Mouse (Mus musculus) layer of hippocampus, adult 8-10 months (tissue): ENCODE data around the gene Cenph. TPM values are rescaled to one million over a fixed set of nuclear protein-coding genes. Genes with fewer than 3 reads are reported as not detected.
"Not testable (repeated sequence)": the region's sequence is repeated elsewhere in the genome, so short reads cannot be mapped to it uniquely, and the experiment has no call there.

ENCODE experiments used
- DNase-seq, 2 experiments: peaks; one replicate each; pipeline ENCODE4 v3.0.0; 2022; ENCODE audit warnings: low spot score in 2 of 2
- total RNA-seq, 4 experiments: library from RNA; stranded (reverse); gene quantifications; 2 replicates each; pipeline ENCODE4 v1.2.4; 2022

The Cenph gene
- total RNA-seq, 4 experiments from 2014 or later, result 0.33 to 0.90 (median 0.43) TPM; not detected in 1

GRCm38 (mm10) chr13:100748638-100749037 is 27.1 kb downstream of the Cenph start:
- DNase-seq, result no peak

DNA sequence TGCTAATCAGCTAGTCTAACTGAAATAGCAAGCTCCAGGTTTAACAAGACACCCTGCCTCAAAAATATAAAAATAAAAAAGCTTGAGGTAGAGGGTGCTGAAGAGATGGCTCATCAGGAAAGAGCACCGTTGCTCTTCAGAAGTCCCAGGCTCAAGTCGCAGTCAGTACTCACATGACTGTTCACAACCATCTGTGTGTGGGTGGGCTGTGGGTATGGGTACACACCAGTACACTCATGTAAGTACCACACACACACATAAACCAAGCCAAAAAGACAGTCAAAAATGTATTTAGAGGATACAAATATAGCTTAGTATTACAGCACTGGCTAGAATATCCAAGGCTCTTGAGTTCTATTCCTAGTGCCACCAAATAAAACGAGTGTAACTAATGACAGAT is 29.6 kb downstream of the Cenph start:
- peak; percentile 31 to 36 for DNase-seq

DNA sequence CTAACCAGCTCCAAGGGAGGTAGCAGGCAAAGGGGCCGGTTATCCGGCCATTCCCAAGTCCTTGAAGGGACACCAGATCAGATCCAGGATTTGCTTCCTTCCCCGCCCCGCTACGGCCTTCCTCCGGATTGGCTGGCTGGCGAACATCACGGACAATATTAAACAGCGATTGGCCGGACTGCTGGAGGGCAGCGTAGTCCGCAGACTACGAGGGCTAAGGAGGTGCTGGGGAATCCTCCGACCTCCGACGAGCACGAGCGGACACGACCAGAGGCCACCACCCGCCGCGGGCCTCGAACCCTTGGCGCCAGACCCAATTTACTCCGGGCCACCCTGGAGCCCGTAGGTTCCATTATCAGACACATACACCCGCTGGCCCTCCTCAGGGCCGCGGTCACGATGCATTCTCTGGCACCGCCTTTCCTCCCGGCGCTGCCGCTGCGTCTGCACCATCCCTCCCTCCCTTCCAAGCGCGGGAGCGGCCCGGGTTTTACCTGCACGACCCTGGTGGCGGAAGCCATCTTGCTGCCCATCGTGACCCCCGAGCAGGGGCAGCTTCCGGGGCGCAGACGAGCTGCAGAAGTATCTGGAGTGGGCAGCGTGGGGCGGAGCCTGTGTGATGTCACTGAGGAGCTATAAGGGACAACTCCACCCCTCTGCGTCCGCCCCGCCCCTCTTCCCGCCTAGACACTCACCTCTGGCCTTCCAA is 31.5 kb downstream of the Cenph start, which contains the start of gene Mrps36:
Gene Mrps36 (minus strand): TSS at position 624 of the 709 bp plus-strand sequence.
- peak; percentile 90 for DNase-seq

- DNase-seq, result no peak
Observed at GRCm38 (mm10) chr13:100743346-100744035, 32.2 kb downstream of the Cenph start.

- no peak for DNase-seq
Observed at GRCm38 (mm10) chr13:100742831-100743230, 32.9 kb downstream of the Cenph start.

- no peak for DNase-seq
Observed at GRCm38 (mm10) chr13:100732756-100733155, 42.9 kb downstream of the Cenph start.

DNA sequence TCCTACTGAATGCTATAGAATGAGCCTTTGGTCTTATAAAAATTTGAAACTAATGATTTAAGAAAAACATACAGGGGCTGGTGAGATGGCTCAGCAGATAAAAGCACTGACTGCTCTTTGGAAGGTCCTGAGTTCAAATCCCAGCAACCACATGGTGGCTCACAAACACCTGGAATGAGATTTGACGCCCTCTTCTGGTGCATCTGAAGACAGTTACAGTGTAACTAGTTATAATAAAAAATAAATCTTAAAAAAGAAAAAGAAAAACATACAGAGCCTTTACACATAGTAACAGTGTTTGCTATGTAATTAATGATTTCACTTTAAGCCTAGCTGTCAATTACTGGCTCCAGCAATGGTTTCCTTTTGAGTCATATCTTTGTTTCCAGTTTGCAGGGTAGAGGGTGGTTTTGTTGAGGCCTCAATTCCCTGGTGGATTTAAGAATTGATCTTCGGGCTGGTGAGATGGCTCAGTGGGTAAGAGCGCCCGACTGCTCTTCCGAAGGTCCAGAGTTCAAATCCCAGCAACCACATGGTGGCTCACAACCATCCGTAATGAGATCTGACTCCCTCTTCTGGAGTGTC is 44.1 kb downstream of the Cenph start:
- DNase-seq, result not testable (repeated sequence)

DNA sequence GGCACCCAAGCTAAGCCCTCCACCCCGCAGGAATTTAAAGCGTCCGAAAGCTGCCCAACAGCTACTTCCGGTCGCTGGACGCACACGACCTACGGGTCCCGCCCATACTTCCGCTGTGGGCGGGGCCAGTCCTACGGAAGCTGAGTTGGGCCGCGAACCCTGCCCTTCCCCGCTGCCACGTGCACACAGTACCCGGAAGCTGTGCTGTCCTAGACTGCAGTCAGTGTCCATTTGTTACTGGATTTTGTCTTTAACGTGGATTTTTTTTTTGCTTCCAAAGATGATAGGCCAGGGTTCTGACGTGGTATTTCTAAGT is 44.9 kb downstream of the Cenph start, which contains the start of gene Cdk7:
Gene Cdk7 (minus strand): TSS at position 79 of the 316 bp plus-strand sequence.
- peak; percentile 82 to 90 for DNase-seq

DNA sequence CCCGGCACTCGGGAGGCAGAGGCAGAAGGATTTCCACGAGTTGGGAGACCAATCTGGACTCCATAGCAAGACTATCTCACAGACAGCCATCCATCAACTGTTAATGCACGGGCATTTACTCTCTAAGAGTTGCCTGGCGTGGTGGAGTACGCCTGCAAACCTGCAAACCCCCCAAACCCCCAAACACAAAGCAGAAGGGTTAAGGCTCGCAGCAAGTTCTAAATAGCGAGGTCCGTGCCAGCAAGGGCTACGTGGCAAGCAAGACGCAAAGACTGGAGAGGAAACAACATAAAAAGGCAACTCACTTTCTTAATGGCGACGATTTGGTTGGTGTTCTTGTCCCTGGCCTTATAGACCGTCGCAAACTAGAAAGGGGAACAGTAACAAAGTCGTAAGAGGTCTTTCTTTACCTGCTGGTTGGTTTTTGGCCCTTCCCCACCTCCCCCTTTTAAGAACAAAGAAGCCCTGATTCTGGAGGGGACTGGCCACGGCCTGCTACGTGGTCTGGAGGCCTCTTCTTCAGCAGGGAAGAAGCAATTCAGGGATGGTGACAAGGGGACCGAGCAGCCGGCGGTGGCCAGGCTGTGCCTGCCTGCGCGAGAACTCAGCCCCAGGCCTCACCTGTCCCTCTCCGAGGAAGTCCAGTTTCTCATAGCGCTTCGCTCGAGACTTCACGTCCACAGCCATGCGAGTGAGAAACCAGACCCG is 45.4 kb downstream of the Cenph start:
- DNase-seq, result no peak

GRCm38 (mm10) chr13:100728530-100728929 is 47.2 kb downstream of the Cenph start:
- DNase-seq, result not testable (repeated sequence)

DNA sequence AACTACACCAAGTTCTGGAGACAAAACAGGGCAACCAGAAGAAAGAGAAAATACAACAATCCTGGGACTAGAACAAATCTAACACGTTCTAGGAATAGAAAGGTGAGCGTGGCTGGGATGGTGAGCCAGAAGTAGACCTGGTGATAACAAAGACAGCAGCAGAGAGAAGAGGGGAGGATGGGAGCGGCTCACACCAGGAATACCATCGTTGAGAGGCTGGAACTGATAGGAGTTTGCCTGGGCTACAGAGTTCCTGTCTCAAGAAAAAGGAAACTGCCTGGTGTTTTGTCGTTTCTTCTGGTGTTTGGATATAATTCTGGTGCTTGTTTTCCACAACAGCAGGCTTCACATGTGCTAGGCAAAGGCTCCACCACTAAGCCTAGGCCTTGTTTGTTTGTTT is 47.6 kb downstream of the Cenph start:
- no peak for DNase-seq

GRCm38 (mm10) chr13:100725194-100725593 is 50.5 kb downstream of the Cenph start:
- no peak for DNase-seq

- no peak for DNase-seq
Observed at GRCm38 (mm10) chr13:100724051-100724754, 51.5 kb downstream of the Cenph start.

GRCm38 (mm10) chr13:100721656-100722055 is 54.0 kb downstream of the Cenph start:
- DNase-seq, result no peak

- no peak for DNase-seq
Observed at GRCm38 (mm10) chr13:100715467-100715866, 60.2 kb downstream of the Cenph start.

Other genes with a start within 250 kb of the Cenph start
- gene Ocln, start 223.2 kb downstream of the Cenph start, total RNA-seq, result 10 to 100 TPM in 3 of 4 experiments, 1 to 10 TPM in 1; 10.0 to 14.1 (median 11.3) TPM
- 1 to 10 TPM; 1.5 to 2.3 (median 1.5) TPM for gene Marveld2, start 158.9 kb downstream of the Cenph start, total RNA-seq
- 10 to 100 TPM; 84.4 to 91.1 (median 87.4) TPM for gene Ak6, start 124.9 kb downstream of the Cenph start, total RNA-seq
- gene Rad17, start 124.8 kb downstream of the Cenph start, total RNA-seq, result 10 to 100 TPM; 15.4 to 18.9 (median 15.7) TPM
- gene Taf9, start 124.3 kb downstream of the Cenph start, total RNA-seq, result 10 to 100 TPM; 16.1 to 27.4 (median 22.3) TPM
- gene Ccdc125, start 106.2 kb downstream of the Cenph start, total RNA-seq, result under 1 TPM in 3 of 4 experiments, not detected in 1; 0.12 to 0.38 (median 0.18) TPM
- gene Cdk7, start 45.0 kb downstream of the Cenph start, total RNA-seq, result 10 to 100 TPM; 38.7 to 47.0 (median 42.0) TPM
- gene Mrps36, start 31.2 kb downstream of the Cenph start, total RNA-seq, result 10 to 100 TPM; 48.1 to 57.2 (median 53.7) TPM
- 1 to 10 TPM in 1 of 4 experiments, under 1 TPM in 3; 0.34 to 1.2 (median 0.40) TPM for gene Ccnb1, start 10.7 kb upstream of the Cenph start, total RNA-seq
- gene Slc30a5, start 57.5 kb upstream of the Cenph start, total RNA-seq, result 10 to 100 TPM; 35.5 to 39.0 (median 37.7) TPM